Mouse (Mus musculus) liver, adult 2 months (tissue): Measurements from ENCODE around the gene Dlec1.

Experiments
- CTCF ChIP-seq: fragments of 200-500 bp; IDR thresholded peaks from 2 replicates; pipeline ENCODE4 v1.5.1; 2011; ENCODE audit warnings: low read depth, low read length, control low read depth
- POLR2A ChIP-seq: fragments of 200-500 bp; IDR thresholded peaks from 2 replicates; pipeline ENCODE4 v1.6.1; 2011; ENCODE audit warnings: low read length, control low read depth; ENCODE audit not compliant: insufficient read depth; ENCODE audit errors: extremely low read depth

- TF ChIP-seq CTCF: no peak
- no peak for TF ChIP-seq POLR2A
These were observed 28.4 kb downstream of the Dlec1 start for GRCm38 (mm10) chr9:119130692-119131091.
